Mouse (Mus musculus): Measurements from ENCODE around the gene Scly.

Scly gene

GRCm38 (mm10) chr1:91362113-91362512, 64.0 kb downstream of the Scly start:
- no peak for DNase-seq (ENCODE audit: low spot score)

- no peak for DNase-seq (ENCODE audit: low spot score)
Measured at GRCm38 (mm10) chr1:91364822-91365644, 66.9 kb downstream of the Scly start.

DNA sequence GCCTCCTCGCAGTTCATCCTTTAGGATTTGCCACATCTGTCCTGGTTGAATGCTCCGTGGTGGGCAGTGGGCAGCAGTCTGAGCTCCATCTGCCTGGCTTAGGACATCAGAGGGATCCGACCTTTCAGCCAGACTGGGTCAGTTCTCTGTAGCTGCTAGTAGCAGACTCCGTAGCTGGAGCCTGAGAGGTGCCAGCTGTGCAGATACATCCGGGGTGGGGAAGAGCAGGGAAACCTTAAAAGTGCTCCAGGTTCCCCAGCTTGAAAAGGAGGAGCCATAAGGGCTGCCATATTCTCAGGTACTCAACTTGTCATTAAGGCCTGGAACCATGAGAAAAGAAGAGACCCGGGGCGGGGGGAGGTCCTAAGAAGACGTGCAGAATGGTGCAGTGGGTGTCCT, 67.7 kb downstream of the Scly start:
- DNase-seq (ENCODE audit: low spot score), result no peak

DNA sequence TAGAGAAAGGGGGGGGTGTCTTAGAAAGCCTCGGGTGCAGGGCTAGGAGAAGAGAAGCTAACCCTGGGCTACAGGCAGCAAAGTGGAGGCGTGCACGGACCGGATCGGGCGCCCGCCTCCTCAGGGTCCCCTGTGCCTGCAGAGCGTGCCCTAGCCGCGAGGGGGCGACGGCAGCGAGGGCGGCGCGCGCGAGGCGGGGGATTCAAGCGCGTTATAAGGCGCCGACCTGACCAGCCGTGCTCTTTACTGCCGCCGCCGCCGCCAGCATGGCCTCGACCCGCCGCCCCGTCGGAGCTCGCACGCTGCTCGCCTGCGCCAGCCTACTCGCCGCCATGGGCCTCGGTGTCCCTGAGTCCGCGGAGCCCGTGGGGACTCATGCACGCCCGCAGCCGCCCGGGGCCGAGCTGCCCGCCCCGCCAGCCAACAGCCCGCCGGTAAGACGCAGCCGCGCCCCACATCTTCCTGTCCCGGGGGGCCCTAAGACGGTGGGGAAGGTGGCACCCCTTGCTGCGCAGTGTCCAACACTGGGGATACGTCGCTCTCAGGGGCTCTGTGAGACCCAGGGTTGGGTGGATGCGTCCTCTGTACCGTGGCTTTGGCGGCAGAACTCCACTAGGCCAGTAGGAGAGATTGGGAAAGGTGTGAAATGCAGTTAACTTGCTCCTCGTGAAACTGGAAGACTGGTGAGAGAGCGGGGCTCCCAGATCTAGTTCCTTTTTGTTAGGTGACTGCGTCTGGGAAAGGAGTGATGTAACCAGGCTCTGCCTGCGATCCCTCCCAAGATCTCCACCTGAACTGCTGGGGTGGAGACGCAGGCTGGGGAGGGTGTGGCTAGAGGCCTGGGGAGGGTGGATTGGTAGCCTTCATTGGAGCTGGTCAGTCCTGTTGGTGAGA, 68.3 kb downstream of the Scly start, which contains the start of gene Erfe:
Gene Erfe (plus strand): TSS at position 216 of the 894 bp plus-strand sequence.
- DNase-seq (ENCODE audit: low spot score), result no peak

- no peak for DNase-seq (ENCODE audit: low spot score)
Measured at GRCm38 (mm10) chr1:91367295-91367694, 69.2 kb downstream of the Scly start.

DNA sequence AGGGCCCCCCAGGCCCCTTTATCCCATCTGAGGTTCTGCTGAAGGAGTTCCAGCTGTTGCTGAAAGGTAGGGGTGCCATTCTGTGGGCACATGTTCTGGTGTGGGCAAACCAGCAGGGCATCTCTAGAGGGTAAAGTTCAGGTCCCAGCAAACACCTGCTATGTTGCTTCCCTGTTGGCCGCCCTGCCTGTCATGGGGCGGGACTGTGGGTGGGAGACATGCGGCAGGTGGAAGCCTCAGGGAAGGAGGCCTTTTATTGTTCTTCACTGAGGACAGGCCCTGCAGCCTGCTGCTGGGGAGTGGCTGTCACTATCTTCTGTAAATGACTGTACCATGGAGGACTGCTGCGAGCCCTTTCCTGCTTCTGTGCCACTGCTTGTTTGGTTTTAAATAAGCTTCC, 71.3 kb downstream of the Scly start:
- no peak for DNase-seq (ENCODE audit: low spot score)

GRCm38 (mm10) chr1:91370055-91370454, 71.9 kb downstream of the Scly start:
- no peak for DNase-seq (ENCODE audit: low spot score)
